ENCODE assay signal across 8 mouse cellular contexts in the genomic region with DNA sequence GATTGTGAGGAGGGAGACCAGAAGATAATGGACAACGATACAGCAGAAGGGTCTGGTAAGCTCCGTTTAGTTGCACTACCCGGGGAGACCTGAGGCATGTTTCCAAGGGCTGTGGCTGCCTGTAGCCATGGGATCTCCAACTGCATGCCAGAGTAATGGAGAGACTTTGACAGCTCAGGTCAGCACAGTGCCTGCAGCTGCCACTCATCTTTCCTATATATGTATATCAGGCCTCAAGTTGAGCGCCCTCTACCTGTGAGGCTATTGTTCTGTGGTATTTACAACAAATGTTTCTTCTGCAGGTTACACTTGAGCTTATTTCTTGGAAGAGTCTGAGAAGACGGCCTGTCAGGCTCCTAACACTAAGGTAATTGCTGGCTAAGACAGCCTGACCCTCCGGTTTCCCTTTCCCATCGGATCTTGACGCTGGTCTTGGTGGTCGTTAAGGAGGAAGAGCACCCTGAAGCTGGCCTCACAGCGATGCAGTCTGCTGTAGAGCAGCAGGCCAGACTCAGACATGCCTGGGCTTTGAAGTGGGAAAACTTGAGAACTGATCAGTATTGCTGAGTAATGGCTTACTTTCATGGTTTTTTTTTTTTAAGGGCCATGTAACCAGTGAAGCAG. TPM values are rescaled to one million over a fixed set of nuclear protein-coding genes. Genes with fewer than 3 reads are reported as not detected.
A peak's percentile ranks its signal among the peaks of the same experiment; 100 is the strongest.
DNase-seq lines count a peak whose midpoint lies in the region; ATAC-seq lines count a peak whose summit lies in the region.

No protein-coding gene starts in this region.

- no peaks in the 10 kb centered on the region for H3K9me3 ChIP-seq in embryonic facial prominence, embryonic 13.5 days

- H3K4me1 ChIP-seq in embryonic facial prominence, embryonic 13.5 days = peaks cover 8% of the 10 kb centered on the region

- H3K4me3 ChIP-seq in embryonic facial prominence, embryonic 13.5 days = peak overlapping the region; percentile 79

- ATAC-seq in embryonic facial prominence, embryonic 13.5 days (ENCODE audit: insufficient number of reproducible peaks, insufficient read depth, low FRiP score, low TSS enrichment, low read depth) = no peak

- H3K36me3 ChIP-seq in embryonic facial prominence, embryonic 13.5 days = peaks cover 53% of the 10 kb centered on the region

- peak; percentile 50 to 65 for DNase-seq in CD8-positive naive resting alpha-beta T cell, adult 2 months (ENCODE audit: low read depth in 2 of 2, low spot score in 2 of 2)
- peak; percentile 69 for DNase-seq in R1 (ENCODE audit: low read depth, low spot score)
- DNase-seq in heart, postnatal 14 days = peak; percentile 32 to 48
- DNase-seq in large intestine, adult 2 months (ENCODE audit: low read depth, low spot score) = peak; percentile 58
- peak; percentile 61 for DNase-seq in lung, postnatal 25 days (ENCODE audit: low spot score)
- peak; percentile 58 for DNase-seq in skeletal muscle tissue, adult 2 months (ENCODE audit: low read depth, low spot score)
- no peak for DNase-seq in ovary, postnatal 10 days (ENCODE audit: low spot score)

- H3K4me2 ChIP-seq in embryonic facial prominence, embryonic 13.5 days = peak overlapping the region; percentile 75

- peak overlapping the region; percentile 90 for H3K27ac ChIP-seq in embryonic facial prominence, embryonic 13.5 days

- H3K9ac ChIP-seq in embryonic facial prominence, embryonic 13.5 days = peak overlapping the region; percentile 97

- WGBS in embryonic facial prominence, embryonic 13.5 days = 24% methylated on average over 10 of the region's 10 CpGs
- 16% methylated on average over 10 of the region's 10 CpGs for WGBS in large intestine, adult 2 months

- intact Hi-C loops in heart, postnatal 14 days (cut with DNase I) = loop anchor here (2.0 kb wide), 1 partner anchor 19 kb away; a partner anchor contains a TSS

- H3K27me3 ChIP-seq in embryonic facial prominence, embryonic 13.5 days = no peaks in the 10 kb centered on the region

RNA-seq across cellular contexts. Expression of a gene that starts 6.8 kb away (rescaled TPM):
- polyA plus RNA-seq in embryonic facial prominence, embryonic 13.5 days (2015; fragmentation: Nextera tagmentation; extraction: Ambion mirVana) = 2.1 and 2.6 TPM in 2 replicates
- total RNA-seq in heart, postnatal 14 days (2021) = under 1 TPM; 0.39 to 0.76 TPM
- 0.88 and 0.89 TPM in 2 replicates for polyA plus RNA-seq in large intestine, adult 2 months (2012; rRNA removed)

RNA-seq across cellular contexts. Expression of a gene that starts 19.4 kb away (rescaled TPM):
- 78.5 and 83.1 TPM in 2 replicates for polyA plus RNA-seq in embryonic facial prominence, embryonic 13.5 days (2015; fragmentation: Nextera tagmentation; extraction: Ambion mirVana)
- total RNA-seq in heart, postnatal 14 days (2021) = 10 to 100 TPM; 21.6 to 24.6 TPM
- 13.5 and 19.6 TPM in 2 replicates for polyA plus RNA-seq in large intestine, adult 2 months (2012; rRNA removed)

RNA-seq across cellular contexts. Expression of a gene that starts 35.8 kb away (rescaled TPM):
- polyA plus RNA-seq in embryonic facial prominence, embryonic 13.5 days (2015; fragmentation: Nextera tagmentation; extraction: Ambion mirVana) = 52.5 and 57.9 TPM in 2 replicates
- 10 to 100 TPM; 25.8 to 27.7 TPM for total RNA-seq in heart, postnatal 14 days (2021)
- polyA plus RNA-seq in large intestine, adult 2 months (2012; rRNA removed) = 12.7 and 13.5 TPM in 2 replicates

RNA-seq across cellular contexts. Expression of a gene that starts 43.4 kb away (rescaled TPM):
- polyA plus RNA-seq in embryonic facial prominence, embryonic 13.5 days (2015; fragmentation: Nextera tagmentation; extraction: Ambion mirVana) = 74.1 and 81.9 TPM in 2 replicates
- 10 to 100 TPM in 1 of 2 experiments, 1 to 10 TPM in 1; 9.5 to 13.3 TPM for total RNA-seq in heart, postnatal 14 days (2021)
- polyA plus RNA-seq in large intestine, adult 2 months (2012; rRNA removed) = 24.6 and 27.8 TPM in 2 replicates

RNA-seq across cellular contexts. Expression of a gene that starts 48.6 kb away (rescaled TPM):
- polyA plus RNA-seq in embryonic facial prominence, embryonic 13.5 days (2015; fragmentation: Nextera tagmentation; extraction: Ambion mirVana) = 42.6 and 46.2 TPM in 2 replicates
- total RNA-seq in heart, postnatal 14 days (2021) = 10 to 100 TPM; 12.7 to 13.9 TPM
- polyA plus RNA-seq in large intestine, adult 2 months (2012; rRNA removed) = 11.7 and 15.8 TPM in 2 replicates
